Mouse (Mus musculus): Measurements from ENCODE around the gene Ttc28. TPM values are rescaled to one million over a fixed set of nuclear protein-coding genes. Genes with fewer than 3 reads are reported as not detected.

Gene Ttc28
- polyA plus RNA-seq, 1 experiment, result 5.5 TPM

- Histone ChIP-seq H3K27me3 (ENCODE audit: control insufficient read depth, insufficient read depth, low read length) (no peaks in the 10 kb centered on the region), H3K4me1 (ENCODE audit: control insufficient read depth, insufficient read depth, low read length) (peaks cover 61% of the 10 kb centered on the region), H3K27ac (ENCODE audit: insufficient read depth, low read length) (peak overlapping the region; percentile 23), H3K4me3 (replicated peaks; ENCODE audit: insufficient read depth, low read depth, low read length) (no peak overlapping the region)
- WGBS, result 5% methylated on average over 16 of the region's 16 CpGs
- DNase-seq, result peak; percentile 90 to 92
- no peak for TF ChIP-seq CTCF (IDR thresholded peaks at IDR 0.05; ENCODE audit: borderline replicate concordance, insufficient read depth, low read depth, low read length)
- no peak for TF ChIP-seq POLR2A (IDR thresholded peaks at IDR 0.05; ENCODE audit: borderline replicate concordance, insufficient read depth, low read length)
These were observed 321.5 kb downstream of the Ttc28 start for GRCm38 (mm10) chr5:111200915-111201610.

GRCm38 (mm10) chr5:111204221-111204620, 324.6 kb downstream of the Ttc28 start:
- Histone ChIP-seq H3K4me3 (replicated peaks; ENCODE audit: insufficient read depth, low read depth, low read length) (no peak overlapping the region), H3K4me1 (ENCODE audit: control insufficient read depth, insufficient read depth, low read length) (peaks cover 65% of the 10 kb centered on the region), H3K27ac (ENCODE audit: insufficient read depth, low read length) (no peak overlapping the region), H3K27me3 (ENCODE audit: control insufficient read depth, insufficient read depth, low read length) (no peaks in the 10 kb centered on the region)
- DNase-seq, result peak in 1 of 2 experiments; percentile 47
- 38% methylated on average over 5 of the region's 5 CpGs for whole genome bisulfite sequencing
- TF ChIP-seq POLR2A (IDR thresholded peaks at IDR 0.05; ENCODE audit: borderline replicate concordance, insufficient read depth, low read length) (no peak), CTCF (IDR thresholded peaks at IDR 0.05; ENCODE audit: borderline replicate concordance, insufficient read depth, low read depth, low read length) (no peak)

- Histone ChIP-seq H3K4me1 (ENCODE audit: control insufficient read depth, insufficient read depth, low read length) (peaks cover 63% of the 10 kb centered on the region), H3K27me3 (ENCODE audit: control insufficient read depth, insufficient read depth, low read length) (no peaks in the 10 kb centered on the region), H3K27ac (ENCODE audit: insufficient read depth, low read length) (no peak overlapping the region), H3K4me3 (replicated peaks; ENCODE audit: insufficient read depth, low read depth, low read length) (no peak overlapping the region)
- 50% methylated on average over 4 of the region's 4 CpGs for WGBS
- TF ChIP-seq POLR2A (IDR thresholded peaks at IDR 0.05; ENCODE audit: borderline replicate concordance, insufficient read depth, low read length) (no peak), CTCF (IDR thresholded peaks at IDR 0.05; ENCODE audit: borderline replicate concordance, insufficient read depth, low read depth, low read length) (no peak)
- peak in 1 of 2 experiments; percentile 63 for DNase-seq
These were observed 325.5 kb downstream of the Ttc28 start for GRCm38 (mm10) chr5:111204976-111205586.

GRCm38 (mm10) chr5:111205817-111206216, 326.2 kb downstream of the Ttc28 start:
- WGBS, result 83% methylated on average over 4 of the region's 4 CpGs
- no peak overlapping the region for H3K4me3 ChIP-seq (replicated peaks; ENCODE audit: insufficient read depth, low read depth, low read length)
- H3K4me1 ChIP-seq (ENCODE audit: control insufficient read depth, insufficient read depth, low read length), result peaks cover 58% of the 10 kb centered on the region
- no peaks in the 10 kb centered on the region for H3K27me3 ChIP-seq (ENCODE audit: control insufficient read depth, insufficient read depth, low read length)
- no peak for DNase-seq
- no peak overlapping the region for H3K27ac ChIP-seq (ENCODE audit: insufficient read depth, low read length)
- TF ChIP-seq CTCF (IDR thresholded peaks at IDR 0.05; ENCODE audit: borderline replicate concordance, insufficient read depth, low read depth, low read length), result no peak
- TF ChIP-seq POLR2A (IDR thresholded peaks at IDR 0.05; ENCODE audit: borderline replicate concordance, insufficient read depth, low read length), result no peak

GRCm38 (mm10) chr5:111207924-111208659, 328.5 kb downstream of the Ttc28 start:
- Histone ChIP-seq H3K27me3 (ENCODE audit: control insufficient read depth, insufficient read depth, low read length) (no peaks in the 10 kb centered on the region), H3K4me1 (ENCODE audit: control insufficient read depth, insufficient read depth, low read length) (peaks cover 42% of the 10 kb centered on the region), H3K27ac (ENCODE audit: insufficient read depth, low read length) (no peak overlapping the region), H3K4me3 (replicated peaks; ENCODE audit: insufficient read depth, low read depth, low read length) (no peak overlapping the region)
- TF ChIP-seq CTCF (IDR thresholded peaks at IDR 0.05; ENCODE audit: borderline replicate concordance, insufficient read depth, low read depth, low read length), result peak; percentile 43; the same call in 1 of the 2 replicates
- no peak for TF ChIP-seq POLR2A (IDR thresholded peaks at IDR 0.05; ENCODE audit: borderline replicate concordance, insufficient read depth, low read length)
- 79% methylated on average over 8 of the region's 8 CpGs for WGBS
- DNase-seq, result no peak

GRCm38 (mm10) chr5:111208660-111208969, 329.0 kb downstream of the Ttc28 start:
- DNase-seq, result peak; percentile 68 to 69
- Histone ChIP-seq H3K27me3 (ENCODE audit: control insufficient read depth, insufficient read depth, low read length) (no peaks in the 10 kb centered on the region), H3K27ac (ENCODE audit: insufficient read depth, low read length) (no peak overlapping the region), H3K4me1 (ENCODE audit: control insufficient read depth, insufficient read depth, low read length) (peaks cover 37% of the 10 kb centered on the region), H3K4me3 (replicated peaks; ENCODE audit: insufficient read depth, low read depth, low read length) (no peak overlapping the region)
- 57% methylated on average over 5 of the region's 5 CpGs for WGBS
- TF ChIP-seq CTCF (IDR thresholded peaks at IDR 0.05; ENCODE audit: borderline replicate concordance, insufficient read depth, low read depth, low read length), result peak; percentile 90
- no peak for TF ChIP-seq POLR2A (IDR thresholded peaks at IDR 0.05; ENCODE audit: borderline replicate concordance, insufficient read depth, low read length)

- DNase-seq, result no peak
- Histone ChIP-seq H3K4me3 (replicated peaks; ENCODE audit: insufficient read depth, low read depth, low read length) (no peak overlapping the region), H3K27ac (ENCODE audit: insufficient read depth, low read length) (no peak overlapping the region), H3K27me3 (ENCODE audit: control insufficient read depth, insufficient read depth, low read length) (no peaks in the 10 kb centered on the region), H3K4me1 (ENCODE audit: control insufficient read depth, insufficient read depth, low read length) (peaks cover 4% of the 10 kb centered on the region; the same call in 1 of the 2 replicates)
- TF ChIP-seq POLR2A (IDR thresholded peaks at IDR 0.05; ENCODE audit: borderline replicate concordance, insufficient read depth, low read length) (no peak), CTCF (IDR thresholded peaks at IDR 0.05; ENCODE audit: borderline replicate concordance, insufficient read depth, low read depth, low read length) (no peak)
- 78% methylated on average over 8 of the region's 8 CpGs for WGBS
These were observed 334.4 kb downstream of the Ttc28 start for GRCm38 (mm10) chr5:111213935-111214450.
